Mouse (Mus musculus) midbrain, embryonic 13.5 days (tissue): Measurements from ENCODE around the gene Isl1. TPM values are rescaled to one million over a fixed set of nuclear protein-coding genes. Genes with fewer than 3 reads are reported as not detected.

Experiments used
- ATAC-seq: fragments of 200-750 bp; cut with Nextera tagmentation; 2 replicates; pipeline ENCODE4 v1.8.0; 2017; ENCODE audit warnings: mild to moderate bottlenecking, moderate TSS enrichment, moderate library complexity
- H3K27ac ChIP-seq: fragments of 300-500 bp; sonication (generic); 2 replicates; pipeline ENCODE4 v1.5.1; 2015; ENCODE audit warnings: inconsistent platforms, mild to moderate bottlenecking, moderate library complexity
- H3K27me3 ChIP-seq: fragments of 300-500 bp; sonication (generic); 2 replicates; pipeline ENCODE4 v1.6.1; 2015; ENCODE audit warnings: mild to moderate bottlenecking, inconsistent platforms
- H3K36me3 ChIP-seq: fragments of 300-500 bp; sonication (generic); 2 replicates; pipeline ENCODE4 v1.6.1; 2015; ENCODE audit warnings: mild to moderate bottlenecking, inconsistent platforms
- H3K4me1 ChIP-seq: fragments of 300-500 bp; sonication (generic); replicated peaks from 2 replicates; pipeline ENCODE4 v1.6.1; 2015; ENCODE audit warnings: inconsistent platforms
- H3K4me2 ChIP-seq: fragments of 300-500 bp; sonication (generic); replicated peaks from 2 replicates; pipeline ENCODE4 v1.6.1; 2015; ENCODE audit warnings: moderate library complexity, mild to moderate bottlenecking, inconsistent platforms
- H3K4me3 ChIP-seq: fragments of 300-500 bp; sonication (generic); replicated peaks from 2 replicates; pipeline ENCODE4 v1.5.1; 2015; ENCODE audit warnings: mild to moderate bottlenecking, inconsistent platforms
- H3K9ac ChIP-seq: fragments of 300-500 bp; sonication (generic); replicated peaks from 2 replicates; pipeline ENCODE4 v1.6.1; 2015; ENCODE audit warnings: mild to moderate bottlenecking, inconsistent platforms
- H3K9me3 ChIP-seq: fragments of 300-500 bp; sonication (generic); 2 replicates; pipeline ENCODE4 v1.6.1; 2016; ENCODE audit warnings: mild to moderate bottlenecking, inconsistent platforms
- whole genome bisulfite sequencing: fragments of 180-500 bp; shearing (Covaris S2); methylation state at CpG from one replicate; pipeline ENCODE4 v1.1.7; 2015; 5-methylcytosine and 5-hydroxymethylcytosine counted together
- polyA plus RNA-seq: library from polyadenylated mRNA; unstranded; fragments of >200 nt; fragmentation: Nextera tagmentation; extraction: Ambion mirVana; gene quantifications from 2 replicates; pipeline ENCODE4 v1.2.1, GENCODE M21; 2015

Gene Isl1
- polyA plus RNA-seq, 1 experiment from 2014 or later: 52.9 TPM

DNA sequence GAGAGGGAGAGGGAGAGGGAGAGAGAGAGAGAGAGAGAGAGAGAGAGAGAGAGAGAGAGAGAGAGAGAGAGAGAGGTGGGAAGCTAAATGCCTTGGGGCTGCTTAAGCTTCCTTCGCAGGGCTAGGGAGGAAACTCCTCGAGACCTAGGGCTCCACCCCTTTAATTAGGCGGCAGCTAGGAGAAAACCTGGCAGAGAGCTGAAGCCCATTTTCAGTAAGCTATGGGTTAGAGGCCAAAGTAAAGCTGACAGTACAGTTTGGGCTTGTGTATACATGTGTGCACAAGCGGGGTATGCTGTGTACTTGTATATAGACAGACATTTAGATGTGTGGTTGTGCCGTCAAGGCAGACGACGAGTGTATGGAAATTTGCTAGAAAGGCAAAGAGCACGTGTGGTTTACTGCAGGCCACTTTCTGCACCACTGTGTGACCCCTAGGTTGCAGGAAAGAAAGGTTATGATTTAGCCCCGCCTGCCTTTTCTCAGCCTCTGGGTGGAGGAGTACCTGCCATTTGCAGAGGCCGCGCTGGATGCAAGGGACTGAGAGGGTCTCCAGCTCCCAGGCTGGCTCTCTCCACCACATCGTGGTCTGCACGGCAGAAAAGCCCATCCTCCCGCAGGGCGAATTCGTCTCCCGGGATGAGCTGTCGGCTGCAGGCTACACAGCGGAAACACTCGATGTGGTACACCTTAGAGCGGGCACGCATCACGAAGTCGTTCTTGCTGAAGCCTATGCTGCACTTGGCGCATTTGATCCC, 4.6 kb downstream of the Isl1 start:
- Histone ChIP-seq H3K4me2 (peak overlapping the region; percentile 28; the same call in 1 of the 2 replicates), H3K36me3 (no peaks in the 10 kb centered on the region), H3K9ac (0 out of 2 replicates have a peak overlapping the region, but pooled peaks have one; percentile 28), H3K4me1 (peaks cover 12% of the 10 kb centered on the region), H3K27me3 (peaks cover 89% of the 10 kb centered on the region), H3K27ac (0 out of 2 replicates have a peak overlapping the region, but pooled peaks have one; percentile 5), H3K4me3 (peak overlapping the region; percentile 27), H3K9me3 (no peaks in the 10 kb centered on the region)
- WGBS: under 1% methylated on average over 25 of the region's 25 CpGs
- 0 out of 2 replicates have a peak, but pooled peaks have one; percentile 3 for ATAC-seq

DNA sequence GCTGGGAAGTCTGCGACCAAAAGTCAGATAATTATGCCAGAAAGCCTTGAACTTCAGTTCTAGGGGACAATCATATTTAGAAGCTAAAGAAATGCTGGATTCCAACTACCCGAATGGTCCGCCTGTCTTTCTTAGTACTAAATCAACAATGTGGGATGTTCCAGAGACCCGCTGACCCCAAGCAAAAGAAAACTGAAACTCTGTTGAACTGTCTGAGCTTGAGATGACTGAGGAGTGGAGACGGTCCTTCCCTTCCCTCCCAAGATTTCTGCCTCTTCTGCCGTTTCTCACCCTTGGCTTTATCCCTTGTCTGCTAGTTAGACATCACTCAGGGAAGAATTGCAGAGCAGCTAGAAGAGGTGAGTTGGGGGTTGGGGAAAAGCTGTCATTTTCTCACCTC, 5.7 kb downstream of the Isl1 start:
- peak overlapping the region; percentile 16; the same call in 1 of the 2 replicates for H3K4me3 ChIP-seq
- WGBS: 0% methylated on average over 6 of the region's 6 CpGs
- peak overlapping the region; percentile 19 for H3K4me2 ChIP-seq

DNA sequence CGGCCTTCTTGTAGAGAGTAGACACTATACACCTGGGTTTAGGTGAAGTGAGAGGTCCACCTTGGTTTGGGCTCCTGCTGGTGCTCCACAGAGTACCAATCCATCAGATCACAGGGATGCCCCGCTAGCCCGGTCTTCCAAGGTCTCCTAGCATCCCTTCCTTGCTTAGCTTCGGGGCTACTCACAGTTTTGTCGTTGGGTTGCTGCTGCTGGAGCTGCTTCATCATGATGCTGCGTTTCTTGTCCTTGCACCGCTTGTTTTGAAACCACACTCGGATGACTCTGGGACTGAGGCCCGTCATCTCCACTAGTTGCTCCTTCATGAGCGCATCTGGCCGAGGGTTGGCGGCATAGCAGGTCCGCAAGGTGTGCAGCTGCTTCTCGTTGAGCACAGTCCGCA, 6.6 kb downstream of the Isl1 start:
- Histone ChIP-seq H3K4me1 (0 out of 2 replicates have a peak, but pooled peaks cover 3% of the 10 kb centered on the region), H3K27me3 (peaks cover 93% of the 10 kb centered on the region), H3K27ac (peak overlapping the region; percentile 14; the same call in 1 of the 2 replicates), H3K9me3 (no peaks in the 10 kb centered on the region), H3K4me2 (peak overlapping the region; percentile 19), H3K36me3 (no peaks in the 10 kb centered on the region), H3K4me3 (peak overlapping the region; percentile 16; the same call in 1 of the 2 replicates), H3K9ac (0 out of 2 replicates have a peak overlapping the region, but pooled peaks have one; percentile 24)
- 0 out of 2 replicates have a peak, but pooled peaks have one; percentile 25 for ATAC-seq
- WGBS: 2% methylated on average over 15 of the region's 15 CpGs

More for the DNA sequence above, 5.7 kb downstream of the Isl1 start:
- no peaks in the 10 kb centered on the region for H3K36me3 ChIP-seq
- no peaks in the 10 kb centered on the region for H3K9me3 ChIP-seq
- H3K4me1 ChIP-seq: 0 out of 2 replicates have a peak, but pooled peaks cover 3% of the 10 kb centered on the region
- peaks cover 89% of the 10 kb centered on the region for H3K27me3 ChIP-seq
- ATAC-seq: no peak
- no peak overlapping the region for H3K9ac ChIP-seq
- no peak overlapping the region for H3K27ac ChIP-seq

DNA sequence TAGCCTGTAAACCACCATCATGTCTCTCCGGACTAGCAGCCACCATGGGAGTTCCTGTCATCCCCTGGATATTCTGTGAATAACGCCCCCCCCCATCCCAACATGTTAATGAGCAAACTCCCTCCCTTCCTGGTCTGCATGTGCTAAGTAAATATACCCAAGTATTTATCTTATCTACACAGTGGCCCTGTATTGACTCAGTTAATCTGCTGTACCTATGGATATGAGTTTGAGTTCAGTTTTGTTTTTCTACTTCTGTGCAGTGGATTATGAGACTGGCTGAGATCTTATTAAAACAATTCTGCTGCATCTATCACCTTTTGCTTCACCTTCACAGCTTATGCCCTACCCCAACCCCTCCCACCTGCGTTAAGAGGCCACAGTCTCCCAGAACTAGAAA, 7.8 kb downstream of the Isl1 start:
- no peak overlapping the region; the same call in 1 of the 2 replicates for H3K4me2 ChIP-seq
- H3K9ac ChIP-seq: no peak overlapping the region
- no peaks in the 10 kb centered on the region for H3K36me3 ChIP-seq
- H3K9me3 ChIP-seq: no peaks in the 10 kb centered on the region
- peaks cover 96% of the 10 kb centered on the region for H3K27me3 ChIP-seq
- H3K4me1 ChIP-seq: peaks cover 5% of the 10 kb centered on the region; the same call in 1 of the 2 replicates
- ATAC-seq: no peak
- 1% methylated on average over 3 of the region's 3 CpGs for WGBS
- no peak overlapping the region for H3K27ac ChIP-seq
- H3K4me3 ChIP-seq: 0 out of 2 replicates have a peak overlapping the region, but pooled peaks have one; percentile 2

DNA sequence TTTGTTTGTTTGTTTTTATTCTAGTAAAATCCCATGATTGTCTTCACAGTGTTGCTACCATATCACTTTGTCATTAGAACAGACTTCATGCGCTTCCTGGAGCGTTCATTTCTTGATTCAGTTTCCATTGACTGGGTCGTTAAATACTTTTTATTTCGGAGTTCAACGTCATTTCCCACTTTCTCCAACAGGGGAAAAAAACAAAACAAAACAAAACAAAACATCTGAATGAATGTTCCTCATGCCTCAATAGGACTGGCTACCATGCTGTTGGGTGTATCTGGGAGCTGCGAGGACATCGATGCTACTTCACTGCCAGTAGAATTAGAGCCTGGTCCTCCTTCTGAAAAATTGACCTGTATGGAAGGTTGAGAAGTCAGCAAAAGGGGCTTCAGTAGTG, 10.2 kb downstream of the Isl1 start:
- Histone ChIP-seq H3K27ac (no peak overlapping the region), H3K9me3 (no peaks in the 10 kb centered on the region), H3K27me3 (peaks cover 97% of the 10 kb centered on the region), H3K4me3 (no peak overlapping the region), H3K9ac (no peak overlapping the region), H3K4me1 (peaks cover 3% of the 10 kb centered on the region; the same call in 1 of the 2 replicates), H3K36me3 (no peaks in the 10 kb centered on the region), H3K4me2 (no peak overlapping the region)
- ATAC-seq: no peak
- WGBS: 3% methylated on average over 7 of the region's 7 CpGs

DNA sequence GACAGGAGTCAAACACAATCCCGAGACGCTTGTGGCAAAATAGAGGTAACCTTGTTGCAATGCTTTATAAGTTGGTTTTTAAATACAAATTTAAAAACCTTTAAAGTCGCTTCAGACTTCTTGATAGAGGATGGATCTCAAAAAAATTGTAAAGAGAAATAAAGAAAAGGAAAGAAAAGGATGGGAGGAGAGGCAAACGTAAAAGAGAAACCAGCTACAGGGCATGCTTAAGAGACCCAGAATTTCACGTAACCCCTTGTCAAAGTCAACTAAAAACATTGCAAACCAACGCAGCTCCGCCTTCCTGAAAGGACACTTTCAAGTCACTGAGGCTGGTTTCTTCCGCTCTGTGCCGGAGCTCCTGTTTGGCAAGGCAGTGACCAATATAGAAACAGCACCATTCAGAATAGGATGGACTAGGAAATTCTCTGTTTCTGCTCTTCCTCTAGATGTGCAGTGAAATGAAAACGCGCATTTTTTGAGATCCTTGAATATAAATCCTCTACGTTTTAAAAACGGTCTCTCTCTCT, 10.8 kb downstream of the Isl1 start:
- Histone ChIP-seq H3K27me3 (peaks cover 97% of the 10 kb centered on the region), H3K9ac (no peak overlapping the region), H3K4me2 (no peak overlapping the region), H3K4me1 (peaks cover 9% of the 10 kb centered on the region), H3K9me3 (no peaks in the 10 kb centered on the region), H3K4me3 (no peak overlapping the region), H3K27ac (no peak overlapping the region), H3K36me3 (no peaks in the 10 kb centered on the region)
- ATAC-seq: no peak
- WGBS: 5% methylated on average over 13 of the region's 13 CpGs

DNA sequence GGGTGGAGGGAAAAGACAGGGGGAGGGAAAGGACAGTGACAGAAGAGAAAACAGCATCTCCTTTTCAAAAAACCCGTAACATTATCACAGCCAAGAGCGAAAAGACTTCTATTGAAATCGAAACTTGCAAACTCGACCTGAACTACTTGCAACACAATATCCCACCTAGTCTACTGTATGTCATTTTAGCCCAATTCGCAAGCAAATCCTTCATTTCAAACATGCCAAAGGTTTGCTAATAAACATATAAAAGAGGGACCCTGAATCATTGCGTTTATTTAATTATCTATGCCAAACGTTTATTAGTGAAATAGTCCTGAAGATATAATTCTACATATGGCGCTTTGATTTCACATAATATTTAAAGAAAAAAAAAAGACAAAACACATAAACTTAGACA, 11.5 kb downstream of the Isl1 start:
- Histone ChIP-seq H3K4me3 (no peak overlapping the region), H3K27ac (no peak overlapping the region), H3K36me3 (no peaks in the 10 kb centered on the region), H3K4me1 (peaks cover 10% of the 10 kb centered on the region), H3K4me2 (peak overlapping the region; percentile 17; the same call in 1 of the 2 replicates), H3K9ac (no peak overlapping the region), H3K9me3 (no peaks in the 10 kb centered on the region), H3K27me3 (peaks cover 97% of the 10 kb centered on the region)
- WGBS: 3% methylated on average over 8 of the region's 8 CpGs
- no peak for ATAC-seq

DNA sequence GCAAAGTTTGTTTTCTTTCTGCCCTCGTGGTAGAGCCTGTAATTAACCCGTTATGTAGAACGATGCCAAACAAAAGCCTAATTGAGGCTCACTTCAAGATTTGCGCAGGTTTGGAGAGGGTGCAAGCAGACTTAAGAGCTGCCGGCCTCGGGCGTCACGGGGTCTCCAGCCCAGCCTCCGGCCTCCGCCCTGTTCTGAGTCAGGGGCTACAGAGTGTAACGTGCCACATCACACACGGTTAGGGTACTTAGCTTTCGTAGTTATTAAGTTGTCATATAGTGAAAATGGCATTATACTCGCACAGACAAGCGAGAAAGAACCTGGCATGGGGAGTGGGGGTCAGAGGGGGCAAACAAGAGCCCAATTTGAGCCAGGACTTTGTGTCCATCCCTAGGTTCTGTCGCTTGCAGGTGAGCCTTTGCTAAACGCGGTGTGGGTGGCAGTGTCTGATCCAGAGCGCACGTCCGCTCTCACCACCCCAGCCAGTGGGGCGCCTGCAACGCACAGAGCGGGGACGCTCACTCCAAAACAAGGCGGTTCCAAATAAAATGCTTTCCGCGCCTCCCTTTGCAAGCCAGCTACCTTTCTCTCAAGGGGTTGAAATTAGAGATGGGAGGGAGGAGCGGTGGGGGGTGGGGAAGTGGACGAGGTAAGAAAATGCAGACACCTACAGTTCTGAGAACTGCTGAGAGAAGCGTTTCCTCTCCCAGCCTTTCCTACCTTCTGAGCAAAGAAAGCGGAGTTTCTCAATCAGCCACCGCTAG, 12.3 kb downstream of the Isl1 start:
- Histone ChIP-seq H3K4me3 (no peak overlapping the region), H3K27ac (0 out of 2 replicates have a peak overlapping the region, but pooled peaks have one; percentile 51), H3K4me1 (peaks cover 10% of the 10 kb centered on the region), H3K36me3 (no peaks in the 10 kb centered on the region), H3K27me3 (peaks cover 97% of the 10 kb centered on the region), H3K4me2 (peak overlapping the region; percentile 17), H3K9me3 (no peaks in the 10 kb centered on the region), H3K9ac (no peak overlapping the region)
- ATAC-seq: peak; percentile 69; the same call in 1 of the 2 replicates
- WGBS: under 1% methylated on average over 33 of the region's 33 CpGs

DNA sequence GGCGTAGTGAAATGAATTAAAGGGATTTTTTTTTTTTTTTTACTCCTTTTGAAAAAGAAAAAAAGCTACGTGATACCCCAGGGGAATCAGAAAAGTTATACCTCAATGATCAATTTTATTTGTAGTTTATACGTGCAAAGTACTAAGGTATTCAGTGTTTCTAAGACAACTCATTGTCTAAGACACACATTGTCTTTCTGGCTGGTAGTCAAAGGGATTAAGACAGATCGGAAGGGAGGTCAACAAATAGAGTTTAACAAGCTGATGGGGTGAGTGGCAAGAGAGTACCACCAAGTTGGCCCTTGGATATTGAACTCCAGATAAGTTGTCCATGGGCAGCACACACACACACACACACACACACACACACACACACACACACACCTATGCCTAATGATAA, 14.1 kb downstream of the Isl1 start:
- Histone ChIP-seq H3K27ac (no peak overlapping the region), H3K4me1 (peaks cover 10% of the 10 kb centered on the region), H3K36me3 (no peaks in the 10 kb centered on the region), H3K9ac (no peak overlapping the region), H3K4me3 (no peak overlapping the region), H3K9me3 (no peaks in the 10 kb centered on the region), H3K27me3 (peaks cover 91% of the 10 kb centered on the region), H3K4me2 (no peak overlapping the region)
- ATAC-seq: no peak
- WGBS: 3% methylated on average over 4 of the region's 4 CpGs

DNA sequence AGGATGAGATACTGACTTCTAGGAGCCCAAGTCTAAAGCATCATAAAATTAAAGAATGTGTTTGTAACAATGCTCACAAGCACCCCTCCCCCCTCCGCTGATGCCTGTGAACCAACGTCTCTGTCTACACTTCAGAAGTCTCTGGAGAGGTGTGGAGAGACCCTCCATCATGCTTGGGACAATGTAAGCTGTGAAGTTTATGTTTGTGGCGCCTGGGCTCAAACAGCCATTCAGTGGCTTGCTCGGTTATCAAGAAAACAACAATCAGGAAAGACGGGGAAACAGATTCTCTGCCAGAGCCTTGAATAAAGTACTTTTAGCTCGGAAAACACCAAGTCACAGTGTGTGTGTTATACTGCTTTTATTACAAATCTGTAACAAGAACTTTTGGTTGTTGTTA, 14.8 kb downstream of the Isl1 start:
- no peak for ATAC-seq

DNA sequence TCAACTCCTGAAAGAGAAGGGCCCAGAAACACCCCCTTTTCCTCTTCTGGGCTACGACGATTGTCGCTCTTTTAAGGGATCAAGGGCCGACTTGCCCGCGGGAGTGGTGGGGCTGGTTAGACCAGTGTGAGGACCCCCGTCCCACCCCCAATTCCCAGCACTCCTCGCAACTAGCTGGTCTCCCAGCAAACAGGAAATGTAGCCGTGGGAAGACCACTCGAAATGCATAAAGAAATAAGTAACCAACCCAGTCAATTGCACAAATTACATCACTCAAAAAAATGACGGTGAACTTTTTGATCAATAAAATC, 15.4 kb downstream of the Isl1 start:
- Histone ChIP-seq H3K9ac (no peak overlapping the region), H3K36me3 (no peaks in the 10 kb centered on the region), H3K9me3 (no peaks in the 10 kb centered on the region), H3K27ac (no peak overlapping the region), H3K27me3 (peaks cover 85% of the 10 kb centered on the region), H3K4me1 (peaks cover 10% of the 10 kb centered on the region), H3K4me2 (peak overlapping the region; percentile 11), H3K4me3 (no peak overlapping the region)
- under 1% methylated on average over 11 of the region's 11 CpGs for WGBS
- no peak; the same call in 1 of the 2 replicates for ATAC-seq

More for the DNA sequence above, 14.8 kb downstream of the Isl1 start:
- Histone ChIP-seq H3K36me3 (no peaks in the 10 kb centered on the region), H3K4me3 (no peak overlapping the region), H3K27me3 (peaks cover 91% of the 10 kb centered on the region), H3K9me3 (no peaks in the 10 kb centered on the region), H3K4me1 (peaks cover 10% of the 10 kb centered on the region), H3K9ac (no peak overlapping the region), H3K27ac (no peak overlapping the region), H3K4me2 (no peak overlapping the region)
- WGBS: 3% methylated on average over 6 of the region's 6 CpGs
